Mouse (Mus musculus) adrenal gland, adult 8-10 months (tissue): Measurements from ENCODE around the gene 1700018F24Rik. TPM values are rescaled to one million over a fixed set of nuclear protein-coding genes. Genes with fewer than 3 reads are reported as not detected.
"Not testable (repeated sequence)": the region's sequence is repeated elsewhere in the genome, so short reads cannot be mapped to it uniquely, and the experiment has no call there.

Source experiments
- DNase-seq: peaks from one replicate; pipeline ENCODE4 v3.0.0; 2022
- total RNA-seq, 4 experiments: library from RNA; stranded (reverse); gene quantifications; 2 replicates each; pipeline ENCODE4 v1.2.4; 2022

1700018F24Rik gene
- total RNA-seq: not detected

DNA sequence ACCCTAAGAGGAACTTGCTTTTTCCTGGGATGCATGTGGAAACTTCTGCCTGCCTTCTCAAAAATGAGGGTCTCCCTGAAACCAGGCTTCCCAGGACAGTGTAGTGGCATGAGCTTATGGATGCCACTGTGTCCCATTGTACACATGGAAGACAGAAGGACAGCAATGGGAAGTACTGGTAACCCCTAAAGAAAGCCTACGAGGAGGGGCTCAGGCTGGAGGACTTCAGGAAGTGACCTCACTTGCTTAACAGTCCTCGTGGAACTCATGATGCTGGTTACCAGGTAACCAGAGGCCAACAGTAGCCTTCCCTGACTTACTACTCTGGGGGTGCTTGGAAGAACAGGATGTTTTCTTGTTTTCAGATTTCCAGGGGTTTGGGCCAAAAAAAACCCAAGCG lies at the start of gene 1700018F24Rik:
Gene 1700018F24Rik, plus strand, starts transcription at position 301 of the 400 bp plus-strand sequence.
- DNase-seq: not testable (repeated sequence)

DNA sequence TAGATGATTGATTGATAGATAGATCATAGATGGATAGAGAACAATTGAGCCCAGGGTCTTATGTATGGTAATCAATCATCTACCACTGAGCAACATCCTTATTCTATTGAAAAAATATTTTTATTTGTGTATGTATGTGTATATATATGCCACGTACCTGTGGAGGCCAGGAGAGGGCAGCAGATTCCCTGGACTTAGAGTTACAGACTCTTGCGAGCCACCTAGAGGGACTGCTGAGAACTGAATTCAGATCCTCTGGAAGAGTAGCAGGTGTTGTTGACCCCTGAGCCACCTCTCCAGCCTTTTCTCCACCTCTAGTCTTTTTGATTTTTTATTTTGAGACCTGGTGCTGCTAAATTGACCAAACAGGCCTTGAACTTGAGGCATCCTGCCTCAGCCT lies 44.3 kb upstream of the 1700018F24Rik start:
- no peak for DNase-seq

DNA sequence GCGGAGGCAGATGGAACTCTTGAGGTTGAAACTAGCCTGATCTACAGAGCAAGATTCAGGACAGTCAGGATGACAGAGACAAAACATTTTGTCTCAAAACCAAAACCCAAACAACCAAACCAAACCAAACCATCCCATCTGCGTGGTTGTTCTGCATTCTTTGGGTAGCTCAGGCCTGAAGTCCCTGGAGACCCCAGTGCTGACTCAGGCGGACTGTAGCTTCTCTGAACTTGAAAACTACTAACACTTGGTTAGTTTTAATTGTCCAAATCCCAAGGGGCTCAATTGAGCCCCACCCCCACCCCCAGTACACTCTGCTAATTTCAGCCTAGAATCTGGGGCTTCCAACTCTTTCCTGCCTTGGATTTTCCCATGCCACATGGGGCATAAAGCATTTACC lies 39.4 kb upstream of the 1700018F24Rik start:
- DNase-seq: no peak

- DNase-seq: no peak
These were observed 38.3 kb upstream of the 1700018F24Rik start for GRCm38 (mm10) chr5:145004495-145004894.

DNA sequence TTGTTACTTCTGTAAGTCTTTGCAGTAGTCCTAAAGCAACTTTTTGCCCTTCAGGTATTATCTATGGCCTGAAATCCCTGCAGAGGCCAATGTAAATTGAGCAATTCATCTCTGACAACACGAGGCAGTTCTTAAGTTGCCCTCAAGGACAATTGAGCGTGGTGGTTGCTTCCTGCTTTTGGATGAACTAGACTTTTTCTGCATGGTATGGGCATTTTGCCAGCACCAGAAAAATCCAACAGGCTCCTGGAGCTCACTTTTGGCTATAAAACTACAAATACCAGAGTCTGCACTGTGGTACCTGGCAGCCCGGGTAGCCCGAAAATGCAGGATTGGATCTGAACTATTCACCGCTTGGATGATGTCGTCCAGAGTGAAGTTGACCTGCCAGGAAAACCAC lies 37.2 kb upstream of the 1700018F24Rik start:
- peak; percentile 27 for DNase-seq

DNA sequence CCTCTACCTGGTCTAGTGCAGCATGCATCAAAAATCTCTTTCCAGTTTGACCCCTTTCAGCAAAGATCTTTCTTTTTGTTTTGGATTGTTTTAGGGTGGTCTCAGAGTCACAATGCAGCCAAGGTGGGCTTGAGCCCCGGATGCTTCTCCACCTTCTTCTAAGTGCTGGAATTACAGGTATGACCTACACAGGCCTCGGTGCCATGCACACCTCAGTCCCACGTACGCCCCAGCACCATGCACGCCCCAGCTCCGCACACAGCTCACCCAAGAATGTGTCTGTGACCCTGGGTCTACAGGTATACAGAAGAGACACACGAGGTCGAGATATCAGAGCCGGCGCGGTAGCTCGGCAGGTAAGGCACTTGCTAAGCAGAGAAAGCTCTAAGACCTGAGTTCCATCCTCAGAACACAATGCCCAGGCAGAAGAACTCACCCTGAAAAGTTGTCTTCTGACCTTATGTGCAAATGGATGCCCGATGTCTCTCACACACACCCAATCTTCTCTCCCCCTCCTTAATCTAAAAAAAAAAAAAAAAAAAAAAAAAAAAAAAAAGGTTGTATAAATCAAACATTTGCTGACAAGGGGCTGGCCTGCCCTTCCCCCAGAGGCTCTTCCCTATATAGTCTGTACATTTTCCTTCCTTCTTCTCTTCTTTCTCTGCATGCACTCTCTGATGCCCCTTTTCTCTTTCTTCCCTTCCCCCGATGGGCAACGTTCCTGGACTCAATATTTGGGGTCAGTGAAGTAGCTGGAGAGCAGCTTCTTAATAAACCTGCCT lies 33.7 kb upstream of the 1700018F24Rik start:
- DNase-seq: no peak

- DNase-seq: no peak
These were observed 28.5 kb upstream of the 1700018F24Rik start for GRCm38 (mm10) chr5:145014278-145014677.

DNA sequence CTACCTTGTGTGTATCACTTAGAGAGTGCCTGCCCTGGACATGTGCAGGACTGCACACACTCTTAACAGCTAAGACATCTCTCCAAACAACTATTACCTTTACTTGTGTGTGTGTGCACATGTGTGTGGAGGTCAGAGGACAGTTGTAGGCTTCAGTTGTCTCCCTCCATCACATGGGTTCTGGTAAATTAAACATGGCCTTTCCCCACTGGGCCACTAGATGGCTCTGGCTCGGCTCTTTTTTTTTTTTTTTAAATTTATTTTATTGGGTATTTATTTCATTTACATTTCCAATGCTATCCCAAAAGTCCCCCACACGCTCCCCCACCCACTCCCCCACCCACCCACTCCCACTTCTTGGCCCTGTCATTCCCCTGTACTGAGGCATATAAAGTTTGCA lies 26.0 kb upstream of the 1700018F24Rik start:
- DNase-seq: not testable (repeated sequence)

DNA sequence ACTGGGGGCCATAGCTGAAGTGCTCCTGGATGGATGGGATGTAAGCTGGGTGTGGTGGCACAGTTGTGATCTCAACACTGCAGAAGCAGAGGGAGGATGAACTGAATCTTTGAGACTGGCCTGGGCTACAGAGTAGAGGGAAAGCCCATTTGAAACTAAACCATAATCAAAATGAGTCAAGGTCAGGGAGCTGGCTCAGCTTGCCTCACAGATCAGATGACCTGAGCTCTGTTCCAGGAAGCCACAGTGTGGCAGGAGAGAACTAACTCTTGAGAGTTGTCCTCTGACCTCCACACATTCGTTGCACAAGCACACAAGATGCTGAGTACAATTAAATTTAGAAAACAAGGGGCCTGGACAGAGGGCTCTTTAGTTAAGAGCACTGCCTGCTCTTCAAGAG lies 22.5 kb upstream of the 1700018F24Rik start:
- DNase-seq: peak; percentile 29

DNA sequence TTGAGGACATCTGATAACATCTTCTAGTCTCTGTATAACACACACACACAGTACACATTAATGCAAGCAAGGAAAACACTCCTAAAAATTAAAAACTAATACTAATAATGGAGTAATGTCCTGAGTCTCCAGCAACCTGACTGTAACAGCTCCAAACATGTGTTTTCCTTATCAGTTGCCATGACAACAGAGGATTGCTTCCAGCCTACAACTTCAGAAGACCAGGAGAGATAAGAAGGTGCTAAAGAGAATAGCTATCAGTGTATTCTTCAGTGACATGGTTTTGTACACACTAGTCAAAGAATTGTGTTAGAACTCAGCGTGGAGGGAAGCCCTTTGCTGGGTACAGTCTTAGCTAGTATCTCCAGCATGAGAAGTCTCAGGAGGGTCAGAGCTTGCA lies 22.1 kb upstream of the 1700018F24Rik start:
- not testable (repeated sequence) for DNase-seq

DNA sequence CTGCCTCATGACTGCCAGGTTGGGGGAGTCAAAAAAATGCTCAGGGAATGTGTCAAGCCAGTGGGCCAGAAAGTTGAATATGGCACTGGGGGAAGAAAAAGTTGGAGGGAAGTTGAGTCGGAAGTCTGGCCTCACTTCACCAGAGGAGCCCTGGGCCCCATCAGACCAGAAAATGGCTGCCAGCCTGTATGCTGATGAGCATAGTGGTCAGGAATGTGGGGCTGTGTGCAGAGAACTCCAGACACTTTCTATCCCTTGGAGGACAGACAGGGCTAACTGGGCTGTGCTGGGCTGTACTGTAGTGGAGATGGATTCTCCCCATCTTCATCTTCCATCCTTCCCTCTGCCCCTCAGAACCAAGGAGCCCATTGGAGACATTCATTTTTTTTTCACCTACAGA lies 12.3 kb upstream of the 1700018F24Rik start:
- not testable (repeated sequence) for DNase-seq

DNA sequence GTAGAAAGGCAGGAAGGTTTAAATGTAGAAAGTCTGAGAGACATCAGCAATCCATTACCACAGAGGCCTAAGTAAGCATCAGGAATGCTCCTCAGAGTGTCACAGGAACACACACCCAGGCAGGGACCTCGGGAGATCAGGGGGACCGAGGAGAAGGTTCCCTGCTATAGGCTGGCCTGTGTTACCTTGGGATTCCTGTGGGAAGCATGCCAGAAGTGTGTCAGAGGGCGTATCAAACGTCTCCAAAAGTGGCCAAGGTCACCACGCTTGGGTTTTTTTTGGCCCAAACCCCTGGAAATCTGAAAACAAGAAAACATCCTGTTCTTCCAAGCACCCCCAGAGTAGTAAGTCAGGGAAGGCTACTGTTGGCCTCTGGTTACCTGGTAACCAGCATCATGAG lies 10.4 kb upstream of the 1700018F24Rik start, which contains the start of gene Gm4871:
Gene Gm4871, minus strand, starts transcription at position 364 of the 400 bp plus-strand sequence.
- DNase-seq: peak; percentile 34

DNA sequence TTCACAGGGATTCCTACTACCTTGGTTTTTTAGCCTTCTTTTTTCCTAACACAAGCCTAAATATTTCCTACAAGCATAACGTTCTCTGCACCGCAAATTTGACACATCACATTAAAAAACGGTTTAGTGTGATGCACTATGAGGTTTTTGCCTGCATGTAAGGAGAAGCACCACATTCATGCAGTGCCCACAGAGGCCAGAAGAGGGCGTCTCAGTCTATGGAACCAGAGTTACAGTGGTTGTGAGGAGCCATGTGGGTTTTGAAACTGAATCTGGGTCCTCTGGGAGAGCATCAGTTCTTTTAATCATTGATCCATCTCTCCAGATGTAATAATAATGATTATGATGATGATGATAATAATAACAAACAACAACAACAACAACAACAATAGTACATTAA lies 1.2 kb upstream of the 1700018F24Rik start:
- no peak for DNase-seq

DNA sequence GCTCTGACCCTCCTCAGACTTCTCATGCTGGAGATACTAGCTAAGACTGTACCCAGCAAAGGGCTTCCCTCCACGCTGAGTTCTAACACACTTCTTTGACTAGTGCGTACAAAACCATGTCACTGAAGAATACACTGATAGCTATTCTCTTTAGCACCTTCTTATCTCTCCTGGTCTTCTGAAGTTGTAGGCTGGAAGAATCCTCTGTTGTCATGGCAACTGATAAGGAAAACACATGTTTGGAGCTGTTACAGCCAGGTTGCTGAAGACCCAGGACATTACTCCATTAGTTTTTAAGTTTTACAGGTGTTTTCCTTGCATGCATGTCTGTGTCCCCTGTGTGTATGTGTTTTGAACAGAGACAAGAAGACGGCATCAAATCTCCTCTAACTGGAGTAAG lies 11.4 kb downstream of the 1700018F24Rik start:
- not testable (repeated sequence) for DNase-seq

DNA sequence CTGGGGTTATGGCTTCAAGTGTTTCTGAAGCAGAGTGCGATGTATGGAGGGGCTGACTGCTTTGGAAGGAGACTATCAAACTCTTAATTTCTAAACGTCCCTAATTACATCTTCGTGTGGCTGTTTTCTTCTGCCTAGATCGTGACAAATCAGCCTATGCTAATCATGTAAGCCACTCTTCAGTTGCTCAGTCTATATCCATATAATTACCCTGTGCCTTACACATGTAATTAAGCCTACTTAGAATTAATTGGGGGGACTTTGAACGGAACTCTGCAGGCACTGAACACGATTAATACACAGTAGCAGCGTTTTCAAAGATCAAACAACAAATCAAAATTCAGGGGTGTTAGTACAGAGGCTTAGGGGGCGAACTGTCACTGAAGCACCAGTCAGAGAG lies 15.1 kb downstream of the 1700018F24Rik start:
- DNase-seq: no peak

DNA sequence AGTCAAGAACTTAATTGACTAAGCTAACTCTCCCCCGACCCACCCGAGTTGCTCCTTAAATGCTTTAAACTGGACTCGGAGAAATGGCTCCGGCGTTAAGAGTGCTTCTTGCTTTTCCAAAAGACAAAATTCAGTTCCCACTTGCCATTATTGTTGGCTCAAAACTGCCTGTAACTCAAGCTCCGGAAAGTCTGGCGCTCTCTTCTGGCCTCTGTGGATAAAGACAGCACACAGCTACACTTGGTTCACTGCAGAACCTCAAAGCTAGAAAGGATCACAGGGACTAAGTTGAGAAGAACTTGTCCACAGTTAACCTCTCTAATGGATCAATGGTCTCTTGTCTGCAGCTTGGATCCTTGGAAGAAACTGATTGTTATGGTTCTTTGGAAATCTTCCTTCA lies 15.9 kb downstream of the 1700018F24Rik start:
- DNase-seq: no peak

DNA sequence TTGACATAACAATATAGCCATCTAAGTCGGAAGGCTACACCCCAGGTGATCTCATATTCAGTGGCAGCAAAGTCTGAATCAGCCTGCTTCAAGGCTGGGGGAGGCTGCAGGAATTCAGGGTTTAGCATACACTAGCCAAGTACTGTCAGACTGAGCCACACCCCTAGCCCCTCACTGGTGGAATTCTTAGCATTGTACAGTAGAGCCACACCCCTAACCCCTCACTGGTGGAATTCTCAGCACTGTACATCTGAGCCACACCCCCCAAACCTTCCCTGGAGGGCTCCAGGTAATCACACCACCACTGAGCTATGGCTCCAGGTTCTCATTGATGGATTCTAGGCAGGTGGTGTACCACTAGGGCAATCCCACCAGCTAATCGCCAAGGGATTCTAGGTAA lies 16.7 kb downstream of the 1700018F24Rik start:
- no peak for DNase-seq

GRCm38 (mm10) chr5:145064765-145065340 lies 22.1 kb downstream of the 1700018F24Rik start:
- DNase-seq: no peak

- DNase-seq: no peak
These were observed 26.1 kb downstream of the 1700018F24Rik start for GRCm38 (mm10) chr5:145068863-145069262.

- peak; percentile 25 for DNase-seq
These were observed 26.9 kb downstream of the 1700018F24Rik start for GRCm38 (mm10) chr5:145069707-145070106.

GRCm38 (mm10) chr5:145071342-145071741 lies 28.6 kb downstream of the 1700018F24Rik start:
- no peak for DNase-seq

- DNase-seq: no peak
These were observed 32.3 kb downstream of the 1700018F24Rik start for GRCm38 (mm10) chr5:145075081-145075480.

GRCm38 (mm10) chr5:145081866-145082613 lies 39.2 kb downstream of the 1700018F24Rik start:
- no peak for DNase-seq
